Mouse (Mus musculus) embryonic facial prominence, embryonic 15.5 days (tissue): ENCODE measurements around the gene Fxyd5. TPM values are rescaled to one million over a fixed set of nuclear protein-coding genes. Genes with fewer than 3 reads are reported as not detected.
A peak's percentile ranks its signal among the peaks of the same experiment; 100 is the strongest.

Experiments
- ATAC-seq: fragments of 200-750 bp; cut with Nextera tagmentation; 2 replicates; pipeline ENCODE4 v1.8.0; 2017; ENCODE audit warnings: low read depth, moderate TSS enrichment; ENCODE audit not compliant: insufficient number of reproducible peaks, low FRiP score, low TSS enrichment
- H3K27ac ChIP-seq: fragments of 300-500 bp; sonication (generic); replicated peaks from 2 replicates; pipeline ENCODE4 v1.5.1; 2015; ENCODE audit warnings: mild to moderate bottlenecking, inconsistent platforms
- H3K27me3 ChIP-seq: fragments of 300-500 bp; sonication (generic); 2 replicates; pipeline ENCODE4 v1.6.1; 2015; ENCODE audit warnings: inconsistent platforms
- H3K36me3 ChIP-seq: fragments of 300-500 bp; sonication (generic); 2 replicates; pipeline ENCODE4 v1.6.1; 2015; ENCODE audit warnings: mild to moderate bottlenecking, inconsistent platforms
- H3K4me1 ChIP-seq: fragments of 300-500 bp; sonication (generic); 2 replicates; pipeline ENCODE4 v1.6.1; 2015; ENCODE audit warnings: inconsistent platforms
- H3K4me2 ChIP-seq: fragments of 300-500 bp; sonication (generic); replicated peaks from 2 replicates; pipeline ENCODE4 v1.6.1; 2015; ENCODE audit warnings: mild to moderate bottlenecking, inconsistent platforms
- H3K4me3 ChIP-seq: fragments of 300-500 bp; sonication (generic); replicated peaks from 2 replicates; pipeline ENCODE4 v1.5.1; 2015; ENCODE audit warnings: mild to moderate bottlenecking, inconsistent platforms
- H3K9ac ChIP-seq: fragments of 300-500 bp; sonication (generic); 2 replicates; pipeline ENCODE4 v1.6.1; 2015; ENCODE audit warnings: inconsistent platforms
- H3K9me3 ChIP-seq: fragments of 300-500 bp; sonication (generic); replicated peaks from 2 replicates; pipeline ENCODE4 v1.6.1; 2016; ENCODE audit warnings: inconsistent platforms
- WGBS: fragments of 180-500 bp; shearing (Covaris S2); methylation state at CpG from one replicate; pipeline ENCODE4 v1.1.7; 2015; 5-methylcytosine and 5-hydroxymethylcytosine counted together
- polyA plus RNA-seq: library from polyadenylated mRNA; unstranded; fragments of >200 nt; fragmentation: Nextera tagmentation; extraction: Ambion mirVana; gene quantifications from 2 replicates; pipeline ENCODE4 v1.2.1, GENCODE M21; 2015

Gene Fxyd5
- polyA plus RNA-seq, 1 experiment from 2014 or later = 46.2 TPM

GRCm38 (mm10) chr7:31052636-31053434 lies 10.6 kb upstream of the Fxyd5 start:
- Histone ChIP-seq H3K4me3 (peak overlapping the region; percentile 17), H3K27me3 (peaks cover 56% of the 10 kb centered on the region), H3K4me1 (peaks cover 57% of the 10 kb centered on the region), H3K36me3 (no peaks in the 10 kb centered on the region), H3K9me3 (no peaks in the 10 kb centered on the region), H3K9ac (no peak overlapping the region), H3K27ac (no peak overlapping the region), H3K4me2 (peak overlapping the region; percentile 46)
- 3% methylated on average over 34 of the region's 34 CpGs for WGBS
- no peak for ATAC-seq

DNA sequence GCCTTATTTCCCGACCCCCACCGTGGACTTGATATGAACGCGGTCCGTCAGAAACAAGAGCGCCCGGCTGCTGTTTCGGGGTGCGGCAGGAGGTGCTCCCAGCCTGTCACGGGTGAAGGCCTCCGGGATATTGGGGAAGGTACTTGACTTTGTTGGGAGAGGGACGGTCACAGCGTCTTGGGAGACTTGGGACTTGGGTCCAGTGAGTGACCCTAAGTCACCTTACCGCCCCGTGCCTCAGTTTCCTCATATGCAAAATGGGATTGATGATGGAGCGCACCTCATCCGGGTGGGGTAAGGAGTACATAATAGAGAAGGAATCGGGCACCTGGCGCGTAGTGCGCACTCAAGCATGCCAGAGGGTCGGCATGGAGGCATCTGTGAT lies 10.0 kb upstream of the Fxyd5 start:
- peaks cover 57% of the 10 kb centered on the region for H3K4me1 ChIP-seq
- H3K27me3 ChIP-seq = peaks cover 56% of the 10 kb centered on the region
- no peak overlapping the region for H3K9ac ChIP-seq

DNA sequence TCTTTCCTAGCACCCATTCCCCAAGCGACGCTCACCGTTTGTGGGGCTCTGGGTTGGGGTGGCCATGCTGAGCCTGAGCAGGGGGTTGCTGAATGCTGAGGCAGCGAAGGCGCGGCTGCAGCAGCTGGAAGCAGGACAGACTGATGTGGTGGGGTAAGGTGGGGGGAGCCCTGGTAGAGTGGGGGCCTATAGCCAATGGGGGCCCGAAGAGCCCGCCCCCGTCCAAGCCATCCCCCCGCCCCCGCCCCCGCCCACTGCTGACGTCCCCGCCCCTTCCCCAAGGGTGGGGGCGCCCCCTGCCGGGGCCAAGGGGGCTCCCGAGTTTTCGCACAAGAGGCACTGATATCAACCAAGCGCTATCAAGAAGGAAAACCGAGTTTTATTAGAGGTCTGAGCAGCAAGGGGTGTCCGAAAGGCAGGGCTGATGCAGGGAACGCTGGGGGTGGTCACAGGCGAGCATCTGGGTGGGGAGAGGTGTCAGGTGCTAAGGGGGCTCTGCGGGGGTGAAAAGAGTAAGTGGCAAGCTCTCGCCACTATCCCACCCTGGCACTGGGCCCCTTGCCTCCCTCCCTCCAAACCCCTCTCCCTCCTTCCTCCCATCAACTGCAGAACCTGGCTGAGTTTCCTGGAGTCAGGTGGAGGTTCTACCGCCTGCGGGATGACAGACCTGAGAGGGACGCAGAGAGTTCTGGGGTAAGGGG lies 9.2 kb upstream of the Fxyd5 start, which contains the start of gene Fxyd7:
Gene Fxyd7 (minus strand): TSS at position 147 of the 701 bp plus-strand sequence.
- Histone ChIP-seq H3K27ac (no peak within 1 kb of the TSS), H3K9ac (no peak within 1 kb of the TSS), H3K4me2 (peak within 1 kb of the TSS; percentile 46), H3K4me1 (peaks cover 57% of the 10 kb centered on the region), H3K4me3 (peak within 1 kb of the TSS; percentile 17), H3K9me3 (no peaks in the 10 kb centered on the region), H3K27me3 (peaks cover 56% of the 10 kb centered on the region), H3K36me3 (no peaks in the 10 kb centered on the region)
- ATAC-seq = no peak
- 2% methylated on average over 28 of the region's 28 CpGs for WGBS

More for the DNA sequence above, 10.0 kb upstream of the Fxyd5 start:
- Histone ChIP-seq H3K4me3 (peak overlapping the region; percentile 17), H3K4me2 (peak overlapping the region; percentile 46), H3K9me3 (no peaks in the 10 kb centered on the region), H3K27ac (no peak overlapping the region), H3K36me3 (no peaks in the 10 kb centered on the region)
- ATAC-seq = no peak
- WGBS = 5% methylated on average over 22 of the region's 22 CpGs

- Histone ChIP-seq H3K9ac (no peak overlapping the region), H3K4me1 (peaks cover 57% of the 10 kb centered on the region), H3K4me3 (peak overlapping the region; percentile 17), H3K27ac (no peak overlapping the region), H3K9me3 (no peaks in the 10 kb centered on the region), H3K36me3 (no peaks in the 10 kb centered on the region), H3K27me3 (peaks cover 56% of the 10 kb centered on the region), H3K4me2 (peak overlapping the region; percentile 46)
- 2% methylated on average over 9 of the region's 9 CpGs for WGBS
- no peak for ATAC-seq
Measured at GRCm38 (mm10) chr7:31050921-31051320, 8.6 kb upstream of the Fxyd5 start.

GRCm38 (mm10) chr7:31050487-31050886 lies 8.2 kb upstream of the Fxyd5 start:
- H3K4me1 ChIP-seq = peaks cover 56% of the 10 kb centered on the region
- peak overlapping the region; percentile 17; the same call in 1 of the 2 replicates for H3K4me3 ChIP-seq
- H3K36me3 ChIP-seq = no peaks in the 10 kb centered on the region
- H3K27ac ChIP-seq = no peak overlapping the region
- no peak overlapping the region for H3K9ac ChIP-seq
- no peak for ATAC-seq
- no peaks in the 10 kb centered on the region for H3K9me3 ChIP-seq
- peaks cover 56% of the 10 kb centered on the region for H3K27me3 ChIP-seq
- WGBS = 5% methylated on average over 6 of the region's 6 CpGs
- H3K4me2 ChIP-seq = peak overlapping the region; percentile 46

DNA sequence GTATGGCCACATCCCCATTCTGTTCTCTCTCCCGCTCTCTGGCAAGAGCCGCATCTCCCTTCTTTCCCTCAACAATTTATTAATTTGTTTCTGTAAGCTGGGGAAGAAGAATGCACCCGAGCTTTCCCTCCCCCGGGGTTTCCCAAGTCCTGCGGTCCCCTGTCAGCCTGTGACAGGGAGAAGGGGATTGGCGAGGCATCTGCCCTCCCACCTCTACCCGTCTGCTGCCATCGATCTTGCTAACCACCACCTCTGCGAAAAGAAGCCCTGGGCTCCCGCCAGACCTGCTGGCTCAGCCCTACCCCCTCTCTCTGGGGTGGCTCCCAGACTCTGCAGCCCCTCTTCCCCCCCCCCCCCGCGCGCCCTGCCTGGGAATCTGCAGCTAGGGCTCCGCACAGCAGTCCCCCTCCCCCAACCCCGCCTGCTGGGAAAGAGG lies 7.6 kb upstream of the Fxyd5 start:
- peaks cover 51% of the 10 kb centered on the region for H3K4me1 ChIP-seq
- 0 out of 2 replicates have a peak overlapping the region, but pooled peaks have one; percentile 17 for H3K4me3 ChIP-seq
- peak overlapping the region; percentile 46 for H3K4me2 ChIP-seq
- 0% methylated on average over 12 of the region's 15 CpGs for WGBS
- no peak for ATAC-seq
- H3K9me3 ChIP-seq = no peaks in the 10 kb centered on the region
- H3K27ac ChIP-seq = no peak overlapping the region
- H3K36me3 ChIP-seq = no peaks in the 10 kb centered on the region
- no peak overlapping the region for H3K9ac ChIP-seq
- peaks cover 56% of the 10 kb centered on the region for H3K27me3 ChIP-seq

DNA sequence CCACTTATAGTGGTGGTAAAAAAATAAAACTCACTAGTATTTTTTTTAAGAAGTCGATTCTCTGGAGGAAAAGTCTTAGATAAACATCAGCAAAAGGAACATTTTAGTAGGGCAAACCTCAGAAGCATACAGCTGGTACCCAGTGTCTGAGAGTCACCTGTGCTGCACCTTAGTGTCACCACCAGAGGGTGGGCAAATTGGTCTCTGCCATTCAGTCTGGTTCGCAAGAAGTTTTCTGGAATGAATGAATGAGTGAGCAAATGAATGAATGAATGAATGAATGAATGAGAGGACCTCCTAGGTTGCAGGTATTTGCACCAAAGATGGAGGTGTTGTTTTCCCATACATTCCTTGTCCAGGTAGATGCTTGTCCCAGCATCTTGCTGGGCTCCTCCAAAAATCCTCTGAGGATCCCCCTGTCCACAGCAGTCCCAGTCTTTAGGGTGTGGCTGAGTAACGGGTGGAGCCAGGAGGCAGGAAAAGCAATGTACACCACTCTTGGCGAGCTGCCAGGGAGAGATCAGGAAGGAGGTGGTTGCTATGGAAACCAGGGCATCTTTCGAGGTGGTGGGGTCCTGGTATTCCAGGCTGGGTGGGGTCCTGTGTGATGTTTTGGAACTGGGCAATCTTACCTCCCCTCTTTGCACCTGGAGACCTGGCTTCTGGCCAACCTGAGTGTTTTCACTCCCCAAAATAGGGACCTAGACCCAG lies 7.0 kb upstream of the Fxyd5 start:
- peaks cover 45% of the 10 kb centered on the region for H3K4me1 ChIP-seq
- H3K36me3 ChIP-seq = no peaks in the 10 kb centered on the region
- 0 out of 2 replicates have a peak overlapping the region, but pooled peaks have one; percentile 17 for H3K4me3 ChIP-seq
- H3K27ac ChIP-seq = no peak overlapping the region
- no peak overlapping the region for H3K9ac ChIP-seq
- no peaks in the 10 kb centered on the region for H3K9me3 ChIP-seq
- peak overlapping the region; percentile 46 for H3K4me2 ChIP-seq
- WGBS = 19% methylated on average over 5 of the region's 5 CpGs
- ATAC-seq = no peak
- peaks cover 60% of the 10 kb centered on the region for H3K27me3 ChIP-seq

- Histone ChIP-seq H3K36me3 (no peaks in the 10 kb centered on the region), H3K9me3 (no peaks in the 10 kb centered on the region), H3K27me3 (peaks cover 35% of the 10 kb centered on the region), H3K27ac (no peak overlapping the region), H3K4me1 (peaks cover 12% of the 10 kb centered on the region), H3K9ac (no peak overlapping the region), H3K4me3 (peak overlapping the region; percentile 32), H3K4me2 (peak overlapping the region; percentile 52)
- WGBS = 2% methylated on average over 28 of the region's 28 CpGs
- peak; percentile 60 for ATAC-seq
Measured at GRCm38 (mm10) chr7:31041662-31042315, 492 bp downstream of the Fxyd5 start.

DNA sequence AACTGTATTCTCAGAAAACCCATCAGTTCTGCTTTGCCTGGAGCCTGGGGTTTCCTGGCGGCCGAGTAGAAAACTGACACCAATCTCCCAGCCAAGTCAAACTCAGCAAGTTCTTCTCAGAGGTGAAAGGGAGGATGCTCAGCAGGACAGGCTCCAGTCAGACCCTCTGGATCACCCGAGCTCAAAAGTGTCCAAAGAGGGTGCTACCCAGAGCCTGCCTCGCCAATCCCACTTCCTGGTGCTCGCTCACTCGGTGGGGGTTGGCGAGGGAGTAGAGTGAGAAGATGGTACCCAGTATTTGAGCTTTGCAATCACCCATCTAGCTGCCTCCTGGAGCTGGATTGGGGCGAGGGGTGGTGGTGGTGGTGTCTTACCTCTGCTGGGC lies 1.3 kb downstream of the Fxyd5 start:
- H3K9ac ChIP-seq = no peak overlapping the region
- peaks cover 35% of the 10 kb centered on the region for H3K27me3 ChIP-seq
- H3K4me3 ChIP-seq = peak overlapping the region; percentile 32; the same call in 1 of the 2 replicates
- ATAC-seq = no peak
- H3K27ac ChIP-seq = no peak overlapping the region
- H3K4me1 ChIP-seq = peaks cover 12% of the 10 kb centered on the region
- H3K9me3 ChIP-seq = no peaks in the 10 kb centered on the region
- 34% methylated on average over 8 of the region's 8 CpGs for WGBS
- no peak overlapping the region for H3K4me2 ChIP-seq
- no peaks in the 10 kb centered on the region for H3K36me3 ChIP-seq

GRCm38 (mm10) chr7:31040281-31041022 lies 1.8 kb downstream of the Fxyd5 start:
- H3K4me3 ChIP-seq = no peak overlapping the region
- no peak overlapping the region for H3K4me2 ChIP-seq
- no peak overlapping the region for H3K27ac ChIP-seq
- H3K9me3 ChIP-seq = no peaks in the 10 kb centered on the region
- ATAC-seq = no peak
- H3K27me3 ChIP-seq = peaks cover 35% of the 10 kb centered on the region
- peaks cover 12% of the 10 kb centered on the region for H3K4me1 ChIP-seq
- 73% methylated on average over 12 of the region's 12 CpGs for WGBS
- H3K9ac ChIP-seq = no peak overlapping the region
- no peaks in the 10 kb centered on the region for H3K36me3 ChIP-seq
